Mouse (Mus musculus) heart, embryonic 14.5 days (tissue): ENCODE measurements around the gene Rps6. TPM values are rescaled to one million over a fixed set of nuclear protein-coding genes. Genes with fewer than 3 reads are reported as not detected.
"Not testable (repeated sequence)": the region's sequence is repeated elsewhere in the genome, so short reads cannot be mapped to it uniquely, and the experiment has no call there.

ENCODE experiments used
- ATAC-seq: fragments of 200-750 bp; cut with Nextera tagmentation; 2 replicates; pipeline ENCODE4 v1.8.0; 2017; ENCODE audit warnings: low read depth, moderate TSS enrichment; ENCODE audit not compliant: insufficient number of reproducible peaks, insufficient read depth, low FRiP score
- H3K27ac ChIP-seq, 2 experiments: fragments of 200-500 bp in 1 of 2; fragments of 300-500 bp in 1 of 2; sonication (generic) in 1 of 2; replicated peaks in 1 of 2; 2 replicates each; pipeline ENCODE4 v1.5.1; 2012 to 2014; ENCODE audit warnings: low read depth in 2 of 2, low read length in 2 of 2, control low read depth in 1 of 2, mild to moderate bottlenecking in 1 of 2, mixed read lengths in 1 of 2; ENCODE audit not compliant: control insufficient read depth in 1 of 2, insufficient read depth in 1 of 2
- H3K27me3 ChIP-seq: fragments of 300-500 bp; sonication (generic); 2 replicates; pipeline ENCODE4 v1.6.1; 2014; ENCODE audit warnings: mild to moderate bottlenecking, low read length, control low read depth; ENCODE audit not compliant: control insufficient read depth, insufficient read depth
- H3K36me3 ChIP-seq: fragments of 300-500 bp; sonication (generic); 2 replicates; pipeline ENCODE4 v1.6.1; 2014; ENCODE audit warnings: mild to moderate bottlenecking, control low read depth, low read length, mixed read lengths; ENCODE audit not compliant: control insufficient read depth, insufficient read depth
- H3K4me1 ChIP-seq, 2 experiments: fragments of 200-500 bp in 1 of 2; fragments of 300-500 bp in 1 of 2; sonication (generic) in 1 of 2; 2 replicates each; pipeline ENCODE4 v1.6.1; 2012 to 2014; ENCODE audit warnings: low read length in 2 of 2, control low read depth in 1 of 2, mixed read lengths in 1 of 2; ENCODE audit not compliant: control insufficient read depth in 2 of 2, insufficient read depth in 2 of 2
- H3K4me2 ChIP-seq: fragments of 300-500 bp; sonication (generic); 2 replicates; pipeline ENCODE4 v1.6.1; 2014; ENCODE audit warnings: mild to moderate bottlenecking, low read length
- H3K4me3 ChIP-seq, 2 experiments: fragments of 200-500 bp in 1 of 2; fragments of 300-500 bp in 1 of 2; sonication (generic) in 1 of 2; 2 replicates each; pipeline ENCODE4 v1.5.1; 2012 to 2014; ENCODE audit warnings: low read length in 2 of 2, mild to moderate bottlenecking in 2 of 2, control low read depth in 1 of 2, low read depth in 1 of 2, moderate library complexity in 1 of 2; ENCODE audit not compliant: control insufficient read depth in 1 of 2, insufficient read depth in 1 of 2
- H3K9ac ChIP-seq: fragments of 300-500 bp; sonication (generic); 2 replicates; pipeline ENCODE4 v1.6.1; 2014; ENCODE audit warnings: mild to moderate bottlenecking, low read length
- H3K9me3 ChIP-seq: fragments of 300-500 bp; sonication (generic); 2 replicates; pipeline ENCODE4 v1.6.1; 2016; ENCODE audit warnings: low read length, control low read depth; ENCODE audit not compliant: control insufficient read depth
- WGBS: fragments of 180-500 bp; shearing (Covaris S2); extraction: QIAGEN DNeasy Blood & Tissue Kit; methylation state at CpG from one replicate; pipeline ENCODE4 v1.1.7; 2014; 5-methylcytosine and 5-hydroxymethylcytosine counted together
- polyA plus RNA-seq: library from polyadenylated mRNA; unstranded; fragments of >200 nt; fragmentation: Nextera tagmentation; extraction: Ambion mirVana; gene quantifications from 2 replicates; pipeline ENCODE4 v1.2.1, GENCODE M21; 2014

Gene Rps6
- polyA plus RNA-seq, 1 experiment from 2014 or later, result 531 TPM

DNA sequence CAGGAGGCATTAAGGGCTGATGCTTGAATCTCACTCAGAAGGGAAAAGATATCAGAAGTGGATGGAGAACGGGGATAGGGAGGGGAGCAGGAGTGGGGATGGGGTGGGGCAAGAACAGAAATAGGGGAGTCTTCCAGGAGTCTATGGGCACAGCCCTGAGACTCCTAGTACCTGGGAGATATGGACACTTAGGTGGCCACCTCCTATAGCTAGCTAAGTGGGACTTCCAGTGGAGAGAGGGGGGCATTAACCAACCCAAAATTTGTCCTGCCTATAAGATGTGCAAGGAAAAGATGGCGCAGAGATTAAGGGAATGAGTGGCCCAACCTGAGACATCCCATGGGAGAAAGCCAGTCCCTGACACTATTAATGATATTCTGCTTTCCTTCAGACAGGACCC lies 5.9 kb downstream of the Rps6 start:
- peak overlapping the region in 1 of 2 experiments; percentile 44; a peak in 1 of 4 replicates for H3K27ac ChIP-seq
- H3K9ac ChIP-seq, result no peak overlapping the region
- H3K4me2 ChIP-seq, result no peak overlapping the region
- no peaks in the 10 kb centered on the region for H3K27me3 ChIP-seq
- no peak overlapping the region for H3K4me3 ChIP-seq
- 62% methylated on average over 2 of the region's 2 CpGs for WGBS
- peaks cover 58% of the 10 kb centered on the region for H3K36me3 ChIP-seq
- H3K4me1 ChIP-seq, result no peaks in the 10 kb centered on the region
- no peak for ATAC-seq
- no peaks in the 10 kb centered on the region for H3K9me3 ChIP-seq

DNA sequence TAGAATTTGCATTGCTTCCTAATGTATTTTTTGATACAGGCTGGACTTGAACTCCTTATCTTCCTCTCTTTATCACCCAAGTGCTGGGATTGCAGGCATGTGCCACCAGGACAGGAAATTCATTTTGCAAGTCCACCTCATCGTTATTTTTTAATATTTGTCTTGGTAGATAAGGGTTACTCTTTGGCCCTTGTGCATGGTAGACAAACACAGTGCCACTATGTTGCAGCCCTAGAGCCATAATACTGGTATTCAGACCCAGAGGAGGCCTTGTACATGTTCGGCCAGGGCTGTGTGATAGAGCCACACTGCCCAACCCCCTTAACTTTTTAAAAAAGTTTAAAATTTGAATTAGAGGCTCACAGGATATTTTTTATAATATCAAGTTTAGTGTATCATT lies 10.0 kb downstream of the Rps6 start:
- Histone ChIP-seq H3K4me2 (no peak overlapping the region), H3K9me3 (no peaks in the 10 kb centered on the region), H3K27ac (no peak overlapping the region), H3K4me3 (no peak overlapping the region), H3K36me3 (peaks cover 61% of the 10 kb centered on the region), H3K27me3 (no peaks in the 10 kb centered on the region), H3K9ac (no peak overlapping the region), H3K4me1 (no peaks in the 10 kb centered on the region)
- ATAC-seq, result no peak
- 60% methylated on average over 2 of the region's 2 CpGs for WGBS

DNA sequence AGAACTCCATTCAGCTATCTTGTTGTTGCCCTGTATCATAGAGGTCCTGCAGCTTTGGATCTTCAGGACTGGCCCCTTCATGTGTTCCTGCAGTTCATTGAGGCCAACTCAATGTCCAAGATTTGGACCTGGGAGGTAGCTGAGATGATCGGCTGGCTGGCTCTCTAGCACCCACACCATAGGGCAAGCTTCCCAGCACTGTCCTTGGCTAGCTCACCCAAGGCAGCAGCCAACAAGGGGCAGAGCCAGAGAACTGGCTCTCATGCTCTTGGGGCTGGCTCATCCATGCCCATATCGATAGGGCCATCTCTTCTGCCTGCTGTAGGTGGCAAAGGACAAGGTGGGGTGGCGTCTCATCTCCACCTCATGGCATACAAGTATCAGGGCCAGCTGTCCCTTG lies 11.8 kb downstream of the Rps6 start:
- Histone ChIP-seq H3K4me2 (no peak overlapping the region), H3K27ac (no peak overlapping the region), H3K4me3 (no peak overlapping the region), H3K36me3 (peaks cover 75% of the 10 kb centered on the region), H3K9ac (no peak overlapping the region), H3K27me3 (no peaks in the 10 kb centered on the region), H3K9me3 (no peaks in the 10 kb centered on the region), H3K4me1 (no peaks in the 10 kb centered on the region)
- ATAC-seq, result no peak
- WGBS, result 91% methylated on average over 3 of the region's 3 CpGs

DNA sequence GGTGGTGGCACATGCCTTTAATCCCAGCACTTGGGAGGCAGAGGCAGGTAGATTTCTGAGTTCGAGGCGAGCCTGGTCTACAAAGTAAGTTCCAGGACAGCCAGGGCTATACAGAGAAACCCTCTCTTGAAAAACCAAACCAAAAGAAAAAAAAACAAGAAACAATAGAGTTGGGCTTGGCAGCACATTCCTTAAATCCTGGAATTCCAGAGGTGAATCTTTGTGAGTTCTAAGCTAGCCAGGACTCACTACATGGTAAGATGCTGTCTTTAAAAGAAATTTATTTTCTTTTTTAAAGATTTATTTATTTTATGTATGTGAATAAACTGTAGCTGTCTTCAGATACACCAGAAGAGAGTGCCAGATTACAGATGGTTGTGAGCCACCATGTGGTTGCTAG lies 16.1 kb downstream of the Rps6 start:
- not testable (repeated sequence) for H3K9ac ChIP-seq, H3K4me3 ChIP-seq, H3K27me3 ChIP-seq, ATAC-seq, H3K4me1 ChIP-seq, H3K9me3 ChIP-seq, H3K27ac ChIP-seq, H3K4me2 ChIP-seq
- WGBS, result 100% methylated on average over 2 of the region's 2 CpGs
- H3K36me3 ChIP-seq, result peaks cover 92% of the 10 kb centered on the region

DNA sequence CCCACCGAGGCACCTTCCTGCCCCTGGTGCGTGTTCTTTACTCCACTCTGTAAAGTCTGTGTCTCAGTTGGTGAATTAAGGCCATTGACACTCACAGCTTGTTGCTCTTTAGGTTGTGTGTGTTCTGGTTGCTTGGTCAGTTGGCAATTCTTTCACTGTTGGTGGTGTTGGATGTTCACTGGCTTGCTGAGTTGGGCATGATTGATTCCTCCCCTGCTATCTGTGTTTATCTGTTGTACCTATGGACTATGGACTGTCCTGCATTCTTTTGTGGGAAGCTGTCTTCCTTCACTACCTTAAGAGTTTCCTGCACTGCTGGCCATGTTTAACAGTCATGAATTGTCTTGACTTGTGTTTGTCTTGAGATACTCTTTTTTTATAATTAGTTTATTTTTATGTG lies 25.3 kb downstream of the Rps6 start:
- Histone ChIP-seq H3K4me3 (no peak overlapping the region), H3K36me3 (peaks cover 71% of the 10 kb centered on the region), H3K9ac (no peak overlapping the region), H3K4me1 (no peaks in the 10 kb centered on the region), H3K27me3 (no peaks in the 10 kb centered on the region), H3K9me3 (no peaks in the 10 kb centered on the region), H3K27ac (no peak overlapping the region), H3K4me2 (no peak overlapping the region)
- ATAC-seq, result no peak
- WGBS, result 87% methylated on average over 2 of the region's 2 CpGs

DNA sequence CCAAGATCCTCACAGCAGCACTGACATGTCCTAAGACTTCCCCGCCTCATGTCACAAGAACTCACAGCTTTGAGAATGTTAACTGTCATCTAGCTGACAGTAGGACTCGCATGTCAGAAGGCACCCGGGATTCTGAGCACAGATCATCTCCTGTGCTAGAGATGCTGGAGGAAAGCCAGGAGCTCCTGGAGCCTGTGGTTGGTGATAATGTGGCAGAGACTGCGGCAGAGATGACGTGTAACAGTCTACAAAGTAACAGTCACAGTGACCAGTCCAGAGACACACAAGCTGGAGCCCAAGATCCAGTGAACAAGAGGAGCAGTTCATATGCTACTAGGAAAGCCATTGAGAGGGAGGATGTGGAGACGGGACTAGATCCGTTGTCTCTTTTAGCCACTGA lies 32.1 kb downstream of the Rps6 start:
- no peak for ATAC-seq
- H3K9me3 ChIP-seq, result no peaks in the 10 kb centered on the region
- no peaks in the 10 kb centered on the region for H3K27me3 ChIP-seq
- H3K4me2 ChIP-seq, result no peak overlapping the region
- no peak overlapping the region for H3K4me3 ChIP-seq
- peaks cover 89% of the 10 kb centered on the region for H3K36me3 ChIP-seq
- H3K9ac ChIP-seq, result no peak overlapping the region
- peaks cover 0 to 4% of the 10 kb centered on the region in 2 experiments; a peak in 1 of 4 replicates for H3K4me1 ChIP-seq
- 49% methylated on average over 7 of the region's 7 CpGs for WGBS
- no peak overlapping the region for H3K27ac ChIP-seq

DNA sequence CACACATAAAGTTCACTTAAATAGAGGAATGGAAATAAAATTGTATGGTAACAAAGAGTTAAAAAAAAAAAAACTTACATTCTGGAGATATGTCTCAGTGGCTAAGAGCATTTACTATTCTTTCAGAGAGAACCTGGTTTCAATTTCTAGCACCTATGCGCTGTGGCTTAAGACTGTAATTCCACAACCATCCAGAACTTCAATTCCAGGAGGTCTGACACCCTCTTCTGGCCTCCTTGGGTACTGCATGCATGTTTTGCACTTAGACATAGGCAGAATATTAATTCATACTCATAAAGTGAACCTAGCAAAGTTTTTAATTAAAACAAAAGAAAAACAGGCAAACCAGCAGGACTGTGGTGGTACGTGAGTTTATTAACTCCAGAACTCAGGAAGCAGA lies 34.0 kb downstream of the Rps6 start:
- Histone ChIP-seq H3K4me1 (peaks cover 0 to 4% of the 10 kb centered on the region in 2 experiments; a peak in 1 of 4 replicates), H3K27ac (no peak overlapping the region), H3K4me2 (no peak overlapping the region), H3K36me3 (peaks cover 80% of the 10 kb centered on the region), H3K27me3 (no peaks in the 10 kb centered on the region), H3K4me3 (no peak overlapping the region), H3K9ac (no peak overlapping the region), H3K9me3 (no peaks in the 10 kb centered on the region)
- no peak for ATAC-seq
- 81% methylated on average over 2 of the region's 2 CpGs for WGBS

DNA sequence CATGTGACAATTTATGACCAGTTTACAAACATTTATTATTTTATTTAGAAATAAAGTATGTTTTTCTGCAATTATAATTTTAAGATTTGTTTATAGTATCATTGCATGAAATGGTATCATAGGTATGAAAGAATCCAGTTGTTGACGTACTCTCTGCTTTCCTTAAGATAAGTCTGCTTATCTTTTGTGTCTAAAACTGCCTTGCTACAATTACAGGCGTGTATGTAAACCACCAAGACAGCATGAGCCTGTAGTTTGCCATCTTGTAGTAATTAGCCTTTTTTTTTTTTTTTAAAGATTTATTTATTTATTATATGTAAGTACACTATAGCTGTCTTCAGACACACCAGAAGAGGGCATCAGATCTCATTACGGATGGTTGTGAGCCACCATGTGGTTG lies 42.4 kb downstream of the Rps6 start:
- Histone ChIP-seq H3K4me1 (no peaks in the 10 kb centered on the region), H3K36me3 (peaks cover 39% of the 10 kb centered on the region), H3K27ac (no peak overlapping the region), H3K4me3 (no peak overlapping the region), H3K4me2 (no peak overlapping the region), H3K9me3 (no peaks in the 10 kb centered on the region), H3K9ac (no peak overlapping the region), H3K27me3 (no peaks in the 10 kb centered on the region)
- 86% methylated on average over 2 of the region's 3 CpGs for WGBS
- no peak for ATAC-seq
